ENCODE assay signal across 8 mouse cellular contexts in the genomic region with DNA sequence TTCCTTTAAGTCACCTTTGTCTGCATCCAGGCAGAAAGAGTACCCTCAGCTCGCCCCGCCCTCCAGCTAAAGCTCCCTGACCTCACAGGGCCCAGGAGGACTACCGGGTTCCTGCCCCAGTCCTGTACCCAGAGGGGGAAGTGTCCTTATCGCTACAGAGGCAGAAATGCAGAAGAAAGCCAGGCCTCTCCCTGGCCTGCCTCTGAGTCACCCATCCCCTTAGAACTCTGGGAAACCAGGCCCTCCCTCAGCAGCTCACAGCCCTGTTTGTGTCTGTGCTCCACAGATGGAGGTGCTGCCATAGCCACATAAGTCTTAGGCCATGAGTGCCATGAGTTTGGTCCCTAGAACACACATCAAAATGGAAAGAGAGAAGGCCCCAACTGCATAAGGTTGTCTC. TPM values are rescaled to one million over a fixed set of nuclear protein-coding genes. Genes with fewer than 3 reads are reported as not detected.
A peak's percentile ranks its signal among the peaks of the same experiment; 100 is the strongest.
DNase-seq lines count a peak whose midpoint lies in the region; ATAC-seq and TF ChIP-seq lines count a peak whose summit lies in the region.

No protein-coding gene starts in this region.

- no peaks in the 10 kb centered on the region for H3K36me3 ChIP-seq in liver, postnatal 0 days (replicated peaks; ENCODE audit: insufficient read depth, low read length)

- peak; percentile 96 for ATAC-seq in liver, postnatal 0 days

- no peaks in the 10 kb centered on the region for H3K9me3 ChIP-seq in liver, postnatal 0 days (ENCODE audit: low read length)

- H3K4me1 ChIP-seq in liver, postnatal 0 days (ENCODE audit: insufficient read depth) = peaks cover 9% of the 10 kb centered on the region

- no peaks in the 10 kb centered on the region for H3K27me3 ChIP-seq in liver, postnatal 0 days (ENCODE audit: insufficient read depth, low read length)

- no peak for TF ChIP-seq EP300 in liver, postnatal 0 days (IDR thresholded peaks at IDR 0.05; ENCODE audit: low read depth)

- peak overlapping the region; percentile 44 for H3K27ac ChIP-seq in liver, postnatal 0 days (ENCODE audit: low read depth)

- H3K9ac ChIP-seq in liver, postnatal 0 days (replicated peaks) = no peak overlapping the region

- WGBS in liver, postnatal 0 days (ENCODE audit: insufficient replicate concordance) = 20% methylated on average over 4 of the region's 4 CpGs

- TF ChIP-seq CTCF in liver, postnatal 0 days (IDR thresholded peaks at IDR 0.05; ENCODE audit: low read depth) = no peak

- H3K4me2 ChIP-seq in liver, postnatal 0 days (ENCODE audit: low read depth, low read length) = no peak overlapping the region

- no peak overlapping the region for H3K4me3 ChIP-seq in liver, postnatal 0 days (ENCODE audit: low read depth, low read length)

- DNase-seq in spleen, postnatal 36 days (ENCODE audit: low spot score in 2 of 2) = peak; percentile 38 to 40
- DNase-seq in spleen, adult 18-20 months = no peak
- peak; percentile 45 to 49 for DNase-seq in heart, adult 9 months (ENCODE audit: low spot score in 2 of 2)
- peak; percentile 50 for DNase-seq in liver, postnatal 0 days
- DNase-seq in urinary bladder, postnatal 25 days (ENCODE audit: low spot score) = peak; percentile 29
- DNase-seq in kidney, postnatal 36 days = no peak
- no peak for DNase-seq in kidney, postnatal 10 days
- no peak for DNase-seq in adipocyte (ENCODE audit: low spot score)

RNA-seq across cellular contexts. Expression of a gene that starts 8.0 kb away (rescaled TPM):
- 13.2 and 13.3 TPM in 2 replicates for polyA plus RNA-seq in liver, postnatal 0 days (2015; fragmentation: Nextera tagmentation; extraction: Ambion mirVana)

RNA-seq across cellular contexts. Expression of a gene that starts 44.8 kb away (rescaled TPM):
- polyA plus RNA-seq in liver, postnatal 0 days (2015; fragmentation: Nextera tagmentation; extraction: Ambion mirVana) = 38.4 and 41.4 TPM in 2 replicates

Comparison
In these comparisons a context has a peak if more than half of its experiments do, and no peak if none do; other contexts are left out.
1. DNase-seq: peak in spleen, postnatal 36 days (2 of 2), heart, adult 9 months (2 of 2), liver, postnatal 0 days (single experiment) and urinary bladder, postnatal 25 days (single experiment); none in spleen, adult 18-20 months (0 of 2), kidney, postnatal 36 days (0 of 2), kidney, postnatal 10 days (single experiment) and adipocyte (single experiment).